Mouse (Mus musculus) frontal cortex, postnatal 14 days (tissue): ENCODE results near the gene Ddt.
"Not testable (repeated sequence)": the region's sequence is repeated elsewhere in the genome, so short reads cannot be mapped to it uniquely, and the experiment has no call there.

Experiments used
- DNase-seq, 2 experiments: peaks; one replicate each; pipeline ENCODE4 v3.0.0; 2022; ENCODE audit warnings: low spot score in 2 of 2

Gene Ddt

DNA sequence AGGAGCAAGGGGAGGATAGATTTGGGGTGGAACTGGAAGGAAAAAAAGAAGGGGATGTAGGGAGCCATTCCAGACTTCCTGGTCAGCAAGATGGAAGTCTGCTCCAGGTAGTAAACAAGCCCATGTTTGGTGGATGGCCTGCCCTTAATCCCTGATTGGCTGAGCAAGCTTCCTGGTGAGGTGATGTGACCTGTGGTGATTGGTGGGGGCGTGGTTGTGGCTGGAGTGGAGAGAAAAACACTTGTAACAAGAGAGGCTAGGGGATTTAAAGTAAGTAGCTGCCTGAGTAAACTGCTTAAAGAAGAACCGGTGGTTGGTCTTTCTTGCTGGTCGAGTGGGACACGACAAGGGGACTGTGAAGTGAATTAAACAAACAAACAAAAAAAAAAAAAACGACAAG, 5.5 kb downstream of the Ddt start:
- not testable (repeated sequence) for DNase-seq

DNA sequence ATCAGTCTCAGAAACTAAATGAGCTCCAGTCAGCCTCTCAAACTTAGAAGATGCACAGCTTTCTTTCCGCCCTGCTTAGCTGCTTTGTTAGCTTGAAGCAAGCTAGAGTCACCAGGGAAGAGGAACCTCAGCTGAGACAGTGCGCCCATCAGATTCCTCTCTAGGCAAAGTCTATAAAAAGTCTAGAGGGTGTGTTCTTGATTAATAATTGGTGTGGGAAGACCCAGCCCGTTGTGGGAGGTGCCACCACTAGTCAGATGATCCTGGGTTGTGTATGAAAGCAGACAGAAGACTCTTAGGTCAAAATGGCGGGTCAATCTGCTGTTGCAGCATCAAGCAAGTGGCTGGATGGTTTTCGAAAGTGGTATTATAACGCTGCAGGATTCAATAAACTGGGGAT, 6.4 kb downstream of the Ddt start:
- no peak for DNase-seq

DNA sequence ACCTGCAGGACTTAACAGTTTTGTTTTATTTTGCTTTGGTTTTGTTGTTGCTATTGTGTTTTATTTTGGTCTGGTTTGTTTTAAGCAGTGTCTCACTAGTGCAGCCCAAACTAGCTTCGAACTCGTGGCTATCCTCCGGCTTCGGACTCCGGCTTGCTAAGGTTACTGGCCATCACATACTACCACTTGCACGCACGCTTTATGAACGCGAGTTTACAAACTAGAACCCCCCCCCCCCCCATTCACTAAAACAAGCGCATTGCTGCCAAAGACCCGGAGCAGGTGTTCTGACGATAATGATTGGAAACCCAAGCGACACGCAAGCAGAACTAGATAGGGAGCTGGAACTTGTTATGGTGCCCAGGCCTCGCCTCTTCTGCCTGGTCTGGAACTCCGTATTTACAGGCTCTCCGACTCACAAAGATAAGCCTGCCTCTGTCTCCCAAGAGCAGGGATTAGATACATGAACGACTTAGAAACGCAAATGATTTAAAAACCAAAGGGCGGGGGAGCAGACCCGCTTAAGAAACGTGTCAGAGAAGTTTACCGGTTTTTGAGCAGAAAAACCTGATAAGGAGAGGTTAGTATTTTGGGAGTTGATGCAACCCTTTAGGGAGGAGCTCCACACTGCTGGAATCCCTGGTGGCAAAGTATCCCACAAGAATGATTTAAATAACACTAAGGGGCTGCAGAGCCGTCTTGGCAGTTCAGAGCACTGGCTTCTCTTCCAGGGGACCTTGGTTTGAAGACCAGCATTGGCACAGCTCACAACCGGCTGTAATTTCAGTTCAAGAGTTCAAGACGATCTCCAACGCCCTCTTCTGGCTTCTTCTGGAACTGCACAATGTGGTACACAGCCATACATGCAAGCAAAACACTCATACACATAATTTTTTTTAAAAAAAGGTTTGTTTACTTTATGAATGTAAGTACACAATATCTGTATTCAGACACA, 8.4 kb downstream of the Ddt start:
- peak in 1 of 2 experiments; percentile 36 for DNase-seq

DNA sequence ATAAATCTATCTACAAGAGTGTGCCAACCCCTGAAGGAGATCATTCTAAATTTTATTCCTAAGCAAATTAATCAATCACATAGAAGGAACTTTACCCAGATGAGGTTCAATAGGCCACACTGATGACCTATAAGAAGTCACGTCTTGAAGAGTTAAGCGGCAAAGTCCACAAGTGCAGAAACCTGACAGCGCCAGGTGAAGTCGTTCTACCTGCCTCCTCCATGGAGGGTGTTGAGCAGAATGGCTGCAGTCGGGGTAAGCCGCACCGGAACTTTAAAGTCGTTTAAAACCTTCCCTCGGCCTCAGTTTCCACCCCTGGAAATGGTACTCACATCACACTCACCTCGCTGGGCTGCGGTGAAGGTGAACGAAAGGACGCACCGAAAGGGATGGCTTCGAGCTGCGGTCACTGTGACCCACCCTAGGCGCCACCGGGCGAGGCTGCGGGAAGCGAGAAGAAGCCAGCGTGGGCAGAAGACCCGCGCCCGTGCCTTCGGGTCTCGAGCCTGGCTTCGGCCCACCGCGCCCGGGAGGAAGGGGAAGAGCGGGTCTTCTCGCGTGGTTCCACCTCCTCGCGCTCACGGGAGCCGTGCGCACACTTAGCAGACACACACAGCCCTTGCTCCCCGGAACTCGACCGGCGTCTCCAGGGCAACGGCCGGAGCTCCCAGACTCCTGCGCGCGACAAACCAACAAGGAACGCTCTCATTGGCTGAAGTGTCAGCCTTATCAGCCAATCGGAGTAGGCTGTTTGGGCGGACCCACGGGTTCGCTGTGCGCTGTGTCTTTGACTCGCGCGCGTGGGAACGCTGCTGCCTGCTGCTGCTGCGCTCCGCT, 9.3 kb downstream of the Ddt start, which contains the start of gene Cabin1:
Gene Cabin1, minus strand, starts transcription at position 660 of the 837 bp plus-strand sequence.
- DNase-seq: peak; percentile 97

DNA sequence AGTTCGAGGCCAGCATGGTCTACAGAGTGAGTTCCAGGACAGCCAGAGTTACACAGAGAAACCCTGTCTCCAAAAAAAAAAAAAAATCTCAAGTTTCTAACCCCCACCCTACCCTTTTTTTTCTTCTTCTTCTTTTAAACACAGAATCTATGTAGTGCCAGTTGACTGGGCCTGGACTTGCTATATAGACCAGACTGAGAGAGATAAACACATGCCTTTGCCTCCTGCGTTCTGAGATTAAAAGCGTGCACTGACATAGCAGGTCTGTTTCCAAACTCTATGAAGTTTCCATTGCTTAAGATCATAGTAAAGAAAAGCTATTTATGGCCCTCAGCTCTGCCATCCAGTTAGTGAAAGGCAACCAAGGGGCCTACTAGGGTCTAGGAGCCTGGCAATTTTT, 10.8 kb downstream of the Ddt start:
- DNase-seq: no peak

DNA sequence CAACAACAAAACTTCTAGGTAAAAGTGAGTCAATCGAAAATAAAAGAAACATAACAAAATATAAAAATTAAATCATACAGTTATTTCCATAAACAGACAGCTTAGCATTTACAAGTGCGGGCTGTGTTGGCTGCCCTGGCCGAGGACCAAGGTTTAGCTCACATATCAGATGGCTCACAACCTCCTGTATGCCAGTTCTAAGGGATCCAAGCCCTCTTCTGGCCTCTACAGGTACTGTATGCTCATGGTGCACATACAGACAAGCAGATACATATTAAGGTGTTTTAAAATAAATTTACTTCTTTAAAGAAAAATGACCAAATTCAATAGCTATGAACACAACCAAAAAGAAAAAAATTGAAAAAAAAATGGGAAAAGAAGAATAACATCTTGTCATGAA, 12.9 kb downstream of the Ddt start:
- DNase-seq: no peak

DNA sequence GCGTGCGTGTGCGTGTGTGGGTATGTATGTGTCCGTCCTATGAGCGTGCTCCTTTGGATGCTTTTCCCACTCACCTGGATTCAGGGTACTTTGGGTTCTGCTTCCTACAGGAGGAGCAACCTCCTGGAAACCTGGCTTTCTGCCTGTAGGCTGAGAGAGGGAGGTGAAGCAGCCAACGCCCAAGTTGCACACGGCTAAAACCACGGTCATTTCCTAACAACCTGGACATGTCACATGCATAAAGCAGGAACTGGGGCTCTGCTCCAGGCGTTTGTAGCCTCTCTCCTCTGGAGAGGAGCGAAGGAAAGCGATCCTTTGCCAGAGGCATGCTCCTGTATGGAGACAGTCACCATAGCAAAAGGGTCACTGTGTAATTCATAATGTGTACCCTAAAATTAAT, 16.5 kb downstream of the Ddt start:
- DNase-seq: no peak

DNA sequence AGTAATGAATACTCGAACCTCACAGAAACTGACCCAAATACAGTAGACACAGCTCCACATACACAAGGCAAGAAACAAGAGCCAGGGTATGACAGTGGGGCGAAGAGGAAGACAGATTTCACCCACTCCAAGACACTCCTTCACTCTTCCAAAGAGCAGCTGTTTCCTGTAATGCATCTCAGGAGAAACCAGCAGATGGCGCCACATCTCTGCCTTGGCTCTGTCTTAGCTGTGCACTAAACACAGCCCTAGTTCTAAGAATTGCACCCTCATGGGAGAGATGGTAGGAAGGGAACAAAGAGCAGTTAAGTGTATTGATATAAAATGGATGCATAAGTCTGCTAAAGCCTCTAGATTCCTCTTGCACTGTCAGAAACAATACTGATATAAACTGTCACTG, 29.2 kb downstream of the Ddt start:
- peak; percentile 71 to 80 for DNase-seq

DNA sequence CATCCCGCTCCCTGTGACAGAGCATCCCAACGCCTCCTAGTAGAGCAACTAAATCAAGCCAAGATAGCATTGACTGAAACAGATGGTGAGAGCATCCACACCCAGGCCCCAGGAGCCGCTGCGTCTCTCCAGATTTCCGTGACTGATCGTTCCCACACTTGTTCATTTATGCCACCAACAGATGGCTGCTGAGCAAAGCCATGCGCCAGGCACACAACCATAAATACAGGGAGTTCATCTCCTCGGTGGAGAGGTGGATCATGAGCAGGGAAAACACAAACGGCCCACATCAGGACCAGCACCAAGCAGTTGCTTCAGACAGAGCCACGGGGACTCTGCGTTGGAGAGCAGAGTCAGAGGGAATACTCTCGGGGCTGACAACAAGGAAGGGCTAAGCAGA, 29.8 kb downstream of the Ddt start:
- peak; percentile 54 to 64 for DNase-seq

DNA sequence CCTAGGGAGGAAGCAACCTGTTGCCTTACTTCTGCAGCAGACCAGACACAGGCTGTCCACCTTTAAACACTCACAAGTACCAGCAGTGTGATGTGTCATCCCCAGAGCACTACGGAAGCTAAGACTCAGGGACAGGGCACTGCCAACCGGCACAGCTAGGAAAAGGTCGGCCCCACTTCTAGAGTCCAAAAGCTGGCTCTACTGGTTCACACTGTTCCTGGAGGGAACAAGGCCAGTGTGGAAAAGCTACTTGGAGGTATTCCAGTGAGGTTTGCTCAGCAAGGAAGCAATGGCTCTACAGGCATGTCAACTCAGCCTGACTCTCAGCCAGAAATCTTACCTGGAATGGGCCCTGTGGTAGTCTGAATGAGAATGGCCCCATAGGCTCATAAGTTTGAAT, 32.3 kb downstream of the Ddt start:
- no peak for DNase-seq

DNA sequence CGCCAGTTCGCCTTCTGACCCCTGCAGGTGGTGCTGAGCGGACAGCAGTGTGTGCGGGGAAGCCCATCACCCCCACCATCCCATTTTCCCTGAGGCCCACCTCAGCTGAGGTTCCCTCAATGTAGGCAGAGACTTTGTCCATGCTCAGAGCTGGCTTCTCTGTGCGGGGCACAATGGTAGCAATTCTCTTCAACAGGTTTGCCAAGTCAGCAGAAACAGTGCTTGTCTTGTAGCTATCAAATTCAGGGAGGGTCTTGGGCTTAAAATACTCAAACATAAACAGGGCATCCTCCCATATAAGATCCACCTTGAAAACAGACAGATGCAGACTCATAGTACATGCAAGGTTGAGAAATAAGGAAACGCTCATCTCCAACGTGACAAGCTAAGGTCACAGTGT, 47.8 kb downstream of the Ddt start:
- DNase-seq: no peak
